Mouse (Mus musculus) monocyte, adult 5-6 weeks (primary cell): ENCODE results near the gene Arhgap17. TPM values are rescaled to one million over a fixed set of nuclear protein-coding genes. Genes with fewer than 3 reads are reported as not detected.
A peak's percentile ranks its signal among the peaks of the same experiment; 100 is the strongest.

Experiments
- ATAC-seq: fragments of 153-309, 156-312 bp; replicated peaks from 2 replicates; pipeline ENCODE4 v1.8.0; 2017; ENCODE audit warnings: mild to moderate bottlenecking; ENCODE audit not compliant: low TSS enrichment, insufficient number of reproducible peaks, severe bottlenecking, poor library complexity, low FRiP score
- total RNA-seq: library from RNA; stranded (forward); fragments of 200-1000, 200-491, 200-594 nt; gene quantifications from 3 replicates; pipeline ENCODE4 v1.2.3, GENCODE M21; 2017

The Arhgap17 gene
- total RNA-seq, 1 experiment from 2014 or later: 39.3 TPM

DNA sequence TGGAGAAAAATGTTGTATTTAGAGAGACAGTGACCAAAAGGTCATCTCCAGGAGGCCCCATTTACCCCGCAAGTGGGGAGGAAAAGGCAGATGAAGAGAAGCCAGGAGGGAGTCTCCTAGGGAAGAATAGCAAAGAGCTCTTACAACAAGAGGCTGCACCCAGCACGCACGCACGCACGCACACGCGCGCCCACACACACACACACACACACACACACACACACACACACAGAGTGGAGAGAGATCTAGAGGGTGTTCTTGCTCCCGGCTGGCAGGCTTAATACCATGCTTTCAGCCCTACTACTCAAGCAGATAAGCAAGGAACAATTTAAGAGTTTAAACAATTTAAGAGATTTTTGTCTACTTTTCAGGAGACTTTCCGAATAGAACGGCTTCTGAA lies 19.9 kb downstream of the Arhgap17 start:
- no peak for ATAC-seq

DNA sequence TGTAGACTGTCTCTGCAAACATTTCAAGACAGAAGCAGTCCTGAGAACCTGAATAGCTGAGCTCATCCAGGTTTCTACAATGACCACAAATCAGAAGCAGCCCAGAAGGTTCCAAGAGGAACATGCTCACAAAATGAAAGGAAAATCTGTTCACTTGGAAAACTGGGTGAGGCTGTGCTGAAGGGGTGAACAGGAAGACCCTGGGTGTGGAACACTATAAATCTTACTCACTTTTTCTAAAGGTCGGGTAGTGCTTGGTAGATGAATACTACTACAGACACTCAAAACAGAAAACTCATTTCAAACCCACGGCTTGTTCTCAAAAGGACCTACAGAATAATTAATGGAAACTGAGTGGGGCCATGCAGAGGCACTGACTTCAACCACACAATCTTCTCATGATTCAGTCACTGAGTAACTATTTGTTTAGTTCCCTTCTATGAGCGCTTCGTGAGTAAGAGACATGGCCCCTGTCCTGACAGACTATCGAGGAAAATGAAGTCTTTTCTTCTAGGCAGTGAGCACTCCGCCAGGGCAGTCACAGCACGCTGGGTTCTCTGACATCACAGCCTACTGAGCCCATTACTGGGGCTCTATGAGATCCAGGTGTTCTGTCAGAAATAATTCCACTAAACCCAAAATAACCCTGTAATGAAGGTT lies 23.0 kb downstream of the Arhgap17 start:
- ATAC-seq: no peak

DNA sequence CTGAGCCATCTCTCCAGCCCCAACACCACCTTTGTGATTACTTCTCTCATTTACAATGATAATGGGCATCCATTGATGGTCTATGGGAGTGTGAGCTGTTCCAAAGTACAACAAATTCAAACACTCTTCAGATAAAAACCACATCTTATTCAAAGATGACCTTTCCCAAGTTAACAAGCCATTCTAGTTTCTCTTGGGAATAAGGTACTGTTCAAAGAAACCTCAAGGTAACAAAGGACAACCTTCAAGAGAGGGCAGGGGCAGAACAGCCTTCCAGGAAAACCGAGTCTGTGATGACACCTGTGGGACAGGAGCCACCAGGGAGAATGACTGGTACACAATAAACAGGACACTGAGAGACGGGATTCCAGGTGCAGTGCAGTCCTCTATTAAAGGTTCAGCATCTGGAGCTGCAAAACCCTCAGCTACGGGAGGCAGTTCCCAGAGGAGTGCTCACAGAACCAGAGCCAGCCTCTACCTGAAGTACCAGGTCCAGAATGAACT lies 24.6 kb downstream of the Arhgap17 start:
- ATAC-seq: no peak

DNA sequence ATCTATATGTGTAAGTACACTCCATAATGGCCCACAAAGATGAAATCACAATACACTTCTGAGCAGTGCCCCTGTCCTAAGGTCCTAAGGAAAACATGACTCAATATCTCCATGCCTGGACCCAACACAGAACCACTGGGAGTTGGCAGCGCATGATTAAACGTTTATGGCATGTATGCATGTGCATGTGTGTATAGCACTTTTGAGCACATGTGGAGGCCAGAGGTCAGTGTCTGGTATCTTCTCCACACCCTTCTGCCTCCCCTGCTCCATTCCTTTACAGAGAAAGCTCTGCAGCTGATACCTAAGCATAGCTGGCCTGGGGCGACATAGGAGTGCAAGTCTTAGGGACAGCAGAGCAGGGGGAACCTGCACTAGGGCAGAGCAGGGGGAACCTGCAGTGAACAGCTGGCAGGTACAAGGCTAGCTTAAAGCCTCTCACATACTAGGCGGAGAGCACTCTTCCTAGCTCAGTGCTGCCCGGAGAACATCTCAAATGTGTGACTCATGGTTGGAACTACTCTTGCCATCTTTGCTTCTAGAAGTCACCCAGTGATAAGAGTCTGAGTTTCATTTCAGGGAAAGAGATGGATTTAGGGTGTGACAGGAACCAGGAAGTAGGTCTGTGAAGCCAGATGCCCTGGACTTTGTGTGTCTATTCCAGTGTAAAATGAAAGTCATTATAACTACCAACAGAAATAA lies 25.5 kb downstream of the Arhgap17 start:
- ATAC-seq: no peak

DNA sequence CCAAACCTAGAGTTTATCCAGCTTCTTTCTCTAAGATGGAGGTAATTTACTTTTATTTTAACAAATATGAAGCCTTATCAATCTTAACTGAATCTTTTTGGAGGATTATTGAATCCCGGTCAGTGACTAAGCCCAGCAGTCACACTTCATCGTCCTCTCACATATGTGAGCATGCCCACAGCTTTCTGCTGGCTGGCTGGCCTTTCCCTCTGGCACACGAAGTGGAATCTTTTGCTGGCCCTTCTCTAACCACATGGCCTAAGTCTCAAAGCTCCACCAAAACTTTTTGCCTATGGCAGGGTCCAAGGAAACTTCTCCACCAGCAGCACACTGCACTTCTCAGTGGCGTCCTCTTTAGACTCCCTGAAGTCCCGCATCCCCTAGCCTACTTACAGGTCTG lies 27.8 kb downstream of the Arhgap17 start:
- ATAC-seq: no peak

DNA sequence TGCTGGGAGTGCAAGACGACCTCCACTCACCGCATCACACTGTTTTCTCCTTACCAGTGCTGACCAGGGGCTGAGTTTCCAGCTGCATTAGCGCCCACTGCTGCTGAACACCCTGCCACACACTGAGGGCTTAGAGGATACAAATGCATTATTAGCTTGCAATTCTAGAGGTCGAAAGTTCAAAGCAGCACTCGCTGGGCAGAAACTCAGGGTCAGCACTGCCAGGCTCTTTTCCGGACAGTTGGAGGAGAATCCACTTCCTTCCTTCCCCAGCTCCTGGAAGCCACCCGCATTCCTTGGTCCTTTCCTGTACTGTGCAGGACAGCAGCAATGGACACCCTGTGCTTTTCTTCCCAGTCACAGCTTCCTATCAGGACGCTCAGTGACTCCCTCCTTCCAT lies 31.4 kb downstream of the Arhgap17 start:
- peak; percentile 23 for ATAC-seq

DNA sequence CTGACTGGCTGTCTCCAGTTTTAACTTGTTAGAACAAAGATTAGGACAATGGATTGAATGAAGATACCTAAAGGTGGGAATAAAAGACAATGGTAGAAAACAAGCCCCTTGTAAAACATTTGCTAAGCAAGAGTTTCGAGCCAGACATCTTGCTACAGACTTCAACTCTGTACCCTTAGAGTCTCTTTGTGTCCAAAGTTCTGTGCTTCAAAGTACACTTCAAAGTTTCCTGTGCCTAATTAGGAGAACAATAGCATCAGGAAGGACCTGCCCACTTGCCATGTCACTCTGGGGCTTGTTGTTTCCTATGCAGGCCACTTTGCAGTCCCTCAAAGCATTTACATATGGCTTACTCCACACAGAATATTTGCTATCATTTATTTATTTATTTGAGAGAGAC lies 33.4 kb downstream of the Arhgap17 start:
- ATAC-seq: no peak

DNA sequence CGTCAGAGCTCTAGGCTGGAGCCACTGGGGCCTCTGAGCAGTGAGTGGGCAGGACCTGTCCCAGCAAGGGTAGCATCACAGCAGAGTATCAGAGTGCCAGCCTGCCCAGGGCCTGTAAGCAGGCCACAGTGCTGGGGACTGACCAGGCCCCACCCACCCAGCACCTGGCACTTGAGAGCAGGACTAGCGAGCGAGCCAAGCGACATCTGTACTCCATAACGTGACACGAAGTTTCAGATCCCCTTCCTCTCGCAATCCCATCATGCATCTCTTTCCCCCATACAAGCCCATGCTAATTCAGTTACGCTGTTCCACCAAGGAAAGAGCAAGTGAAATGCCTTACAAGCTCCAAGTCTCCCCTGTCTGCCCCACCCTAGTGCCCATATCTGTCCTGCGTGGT lies 39.2 kb downstream of the Arhgap17 start:
- peak; percentile 86 for ATAC-seq

DNA sequence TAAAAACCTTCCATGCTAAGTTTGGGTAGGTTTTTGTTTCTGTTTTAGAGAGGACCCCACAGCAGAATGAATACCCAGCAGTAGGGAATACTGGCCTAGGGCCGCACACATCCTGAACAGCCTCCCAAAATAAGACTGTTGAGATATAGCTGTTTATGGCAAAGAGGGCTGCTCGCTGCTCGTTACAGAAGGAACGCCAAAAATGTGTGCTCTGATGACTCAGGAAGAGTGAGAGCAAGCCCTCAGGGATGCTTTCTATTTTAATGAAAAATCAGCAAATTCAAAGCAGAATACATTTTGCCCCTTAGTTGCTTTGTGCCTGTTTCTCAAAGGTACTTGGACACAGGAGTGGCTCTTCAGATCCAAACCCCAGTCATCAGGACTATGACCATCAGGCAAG lies 41.8 kb downstream of the Arhgap17 start:
- no peak for ATAC-seq

DNA sequence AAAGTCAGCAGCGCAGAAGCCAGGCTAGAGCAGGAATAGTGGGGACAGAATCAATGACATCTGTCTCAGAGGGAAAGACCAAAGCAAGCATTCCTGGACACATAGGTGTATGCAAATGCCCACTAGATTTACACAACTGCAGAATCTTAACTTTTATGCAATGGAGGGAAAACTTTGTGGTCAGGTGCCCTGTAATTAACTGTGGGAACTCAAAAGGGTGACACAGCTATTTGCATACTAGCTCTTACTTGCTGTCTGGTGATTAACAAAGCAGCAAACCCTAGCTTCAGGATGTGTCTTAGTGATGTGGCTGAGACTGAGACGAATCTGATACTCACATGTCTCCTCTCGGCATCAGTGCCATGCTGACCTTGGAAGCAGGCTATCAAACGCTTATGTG lies 42.8 kb downstream of the Arhgap17 start:
- no peak for ATAC-seq

DNA sequence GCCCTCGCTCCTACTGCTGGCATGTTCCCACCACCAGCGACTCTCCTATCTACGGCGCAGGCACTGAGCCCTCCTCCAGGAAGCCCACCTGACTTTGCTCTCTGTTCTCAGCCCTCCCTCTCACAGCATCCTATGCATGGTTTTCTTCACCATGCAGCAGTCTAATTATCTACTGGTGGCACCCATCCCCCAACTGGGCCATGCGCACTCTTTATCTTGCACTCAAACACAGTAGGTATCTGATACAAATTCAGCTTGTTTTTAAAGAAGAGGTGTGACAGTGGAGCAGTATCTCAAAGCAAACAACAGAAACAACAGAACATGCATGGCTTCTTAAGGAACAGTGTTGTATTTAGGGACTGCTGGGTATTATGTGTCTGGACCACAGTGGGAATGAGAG lies 43.7 kb downstream of the Arhgap17 start:
- no peak for ATAC-seq

DNA sequence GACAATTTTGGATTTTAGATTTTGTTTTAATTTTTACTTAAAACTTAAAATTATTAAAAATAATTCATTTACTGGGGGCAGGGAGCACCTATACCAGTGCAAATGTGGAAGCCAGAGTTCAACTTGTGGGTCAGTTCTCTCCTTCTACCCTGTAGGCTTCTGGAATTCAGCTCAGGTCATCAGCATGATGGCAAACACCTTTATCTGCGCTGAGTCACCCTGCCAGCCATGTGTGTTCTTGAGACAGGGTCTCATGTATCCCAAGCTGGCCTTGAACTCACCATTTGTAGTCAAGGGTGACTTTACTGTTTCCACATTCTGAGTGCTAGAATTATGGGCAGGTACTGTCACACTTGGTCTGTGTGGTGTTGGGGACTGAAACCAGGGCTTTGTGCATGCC lies 45.6 kb downstream of the Arhgap17 start:
- no peak for ATAC-seq

DNA sequence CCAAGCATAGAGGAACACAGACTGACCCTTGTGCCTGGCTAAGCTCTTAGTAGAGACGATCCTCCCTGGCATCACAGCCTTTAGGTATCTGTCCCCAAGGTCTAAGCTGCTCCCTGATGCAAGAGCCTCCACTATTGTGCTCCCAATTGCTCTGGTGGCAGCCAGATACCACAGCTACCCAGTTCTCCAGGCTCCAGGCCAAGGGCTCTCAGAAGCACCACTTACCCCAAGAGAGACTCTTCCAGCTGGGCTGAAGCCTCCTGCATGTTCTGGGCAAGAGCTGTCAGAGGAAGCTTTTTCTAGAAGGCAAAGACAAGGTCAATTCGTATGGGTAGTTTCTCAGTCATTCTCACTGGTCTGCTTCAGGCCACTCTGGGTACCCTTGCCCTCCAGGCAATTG lies 46.3 kb downstream of the Arhgap17 start:
- no peak for ATAC-seq

DNA sequence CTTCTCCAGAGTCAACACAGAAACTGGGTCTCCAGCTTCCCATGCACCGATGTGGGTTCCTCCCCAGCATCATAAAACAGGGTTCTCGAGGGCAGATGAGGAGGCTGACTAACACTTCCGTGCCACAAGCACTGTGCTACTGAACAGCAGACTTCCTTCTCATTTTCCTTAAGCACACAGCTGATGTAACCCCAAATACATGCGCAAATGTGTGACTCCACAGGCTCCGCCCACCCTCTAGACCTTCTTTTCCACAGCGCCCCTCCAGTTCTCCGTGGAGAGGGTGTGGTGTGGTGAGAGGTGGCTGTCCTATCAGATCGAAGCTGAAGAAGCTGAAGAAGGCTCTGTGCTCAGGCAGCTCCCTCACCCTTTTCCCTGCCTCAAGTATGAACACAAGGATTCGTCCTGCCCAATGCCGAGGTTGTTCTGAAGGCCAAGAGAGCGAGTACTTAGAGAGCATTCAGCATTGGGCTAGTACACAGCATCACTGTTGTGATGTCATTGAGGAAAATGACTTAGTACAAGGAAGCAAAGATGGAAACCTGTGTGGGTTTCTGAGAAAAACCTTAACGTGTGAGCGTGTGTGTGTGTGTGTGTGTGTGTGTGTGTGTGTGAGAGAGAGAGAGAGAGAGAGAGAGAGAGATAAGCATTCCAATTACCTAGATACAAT lies 47.1 kb downstream of the Arhgap17 start:
- ATAC-seq: peak; percentile 57

DNA sequence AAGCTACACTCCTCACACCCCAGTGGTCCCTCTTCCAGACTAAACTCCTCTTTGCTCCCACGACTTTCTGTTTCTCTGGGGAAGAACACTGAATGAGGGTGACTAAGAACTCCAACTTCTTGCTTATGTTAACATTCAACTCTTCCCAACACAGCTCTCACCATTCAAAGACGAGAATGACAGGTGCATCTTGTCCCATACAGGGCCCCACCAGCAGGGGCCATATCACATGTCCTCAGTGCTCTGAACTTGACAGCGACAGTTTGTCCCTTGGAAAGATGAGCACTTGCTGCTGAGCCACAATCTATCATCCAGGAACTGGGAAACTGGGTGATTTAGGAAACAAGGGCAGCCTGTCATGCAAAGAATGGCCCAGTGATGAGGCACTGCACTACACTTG lies 57.0 kb downstream of the Arhgap17 start:
- ATAC-seq: no peak

DNA sequence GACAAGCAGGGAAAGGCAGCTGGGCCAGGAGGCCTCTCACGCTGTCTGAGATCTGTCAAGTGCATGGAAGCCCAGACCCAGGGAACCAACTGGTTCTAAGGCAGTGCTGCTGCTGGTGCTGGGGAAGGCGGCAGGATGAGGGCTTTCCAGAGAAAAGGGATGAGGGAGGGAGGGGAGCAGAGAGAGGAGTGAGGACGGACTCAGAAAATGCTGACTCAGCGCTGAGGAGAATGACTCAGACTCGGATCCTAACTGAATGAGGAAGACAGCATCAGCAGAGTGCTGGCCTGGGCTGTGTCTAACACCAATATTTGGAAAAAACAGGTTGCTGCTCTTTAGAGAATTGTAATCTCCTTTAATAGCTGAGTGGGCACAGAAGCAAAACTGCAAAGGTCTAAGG lies 57.9 kb downstream of the Arhgap17 start:
- no peak for ATAC-seq

DNA sequence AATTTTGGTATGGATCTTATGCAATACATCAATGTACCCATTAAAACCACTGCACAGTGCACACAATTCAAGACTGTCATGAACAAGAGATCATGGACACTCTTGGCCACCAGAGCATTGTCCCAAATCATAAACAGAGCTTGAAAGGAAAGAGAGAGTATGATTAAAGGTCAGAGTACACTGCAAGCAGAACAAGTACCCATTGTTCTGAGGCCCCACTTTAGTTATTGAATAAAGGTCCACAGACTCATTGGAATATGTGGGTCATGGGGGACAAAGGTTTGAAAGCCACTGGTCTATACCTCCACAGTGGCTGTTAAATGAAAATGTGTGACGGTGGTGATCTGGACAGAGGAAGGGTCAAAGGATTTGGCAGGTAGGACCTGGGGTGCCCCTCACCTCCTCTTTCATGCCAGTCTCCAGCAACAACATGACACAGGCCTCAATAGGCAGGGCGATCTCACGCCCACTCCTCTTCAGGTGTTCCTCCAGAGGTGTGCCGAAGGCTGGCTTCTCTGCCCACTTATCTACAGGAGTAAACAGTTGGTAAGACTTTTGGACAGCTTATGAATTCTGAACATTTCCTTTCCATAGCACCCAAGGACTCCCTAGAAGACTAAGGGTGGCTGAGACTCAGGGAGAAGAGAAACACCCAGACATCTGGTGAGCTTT lies 61.7 kb downstream of the Arhgap17 start:
- no peak for ATAC-seq

DNA sequence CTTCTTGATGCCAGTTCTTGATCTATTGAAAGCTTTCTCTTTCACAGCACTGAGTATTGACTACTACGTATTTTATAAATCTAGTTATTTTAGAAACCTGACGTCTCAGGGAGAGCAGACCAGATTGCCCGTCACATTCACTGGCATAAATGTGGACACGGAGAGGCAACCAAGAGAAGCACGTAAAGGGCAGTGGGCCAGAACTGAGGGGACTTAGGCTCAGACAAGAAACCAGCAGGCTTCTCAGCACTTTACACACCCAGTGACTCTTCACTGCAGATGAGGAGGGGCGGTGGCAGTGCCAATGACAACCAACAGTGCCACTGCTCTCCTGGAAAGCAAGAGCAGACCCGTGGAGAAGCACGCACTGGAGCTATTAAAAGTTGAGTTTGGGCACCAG lies 62.5 kb downstream of the Arhgap17 start:
- ATAC-seq: no peak

DNA sequence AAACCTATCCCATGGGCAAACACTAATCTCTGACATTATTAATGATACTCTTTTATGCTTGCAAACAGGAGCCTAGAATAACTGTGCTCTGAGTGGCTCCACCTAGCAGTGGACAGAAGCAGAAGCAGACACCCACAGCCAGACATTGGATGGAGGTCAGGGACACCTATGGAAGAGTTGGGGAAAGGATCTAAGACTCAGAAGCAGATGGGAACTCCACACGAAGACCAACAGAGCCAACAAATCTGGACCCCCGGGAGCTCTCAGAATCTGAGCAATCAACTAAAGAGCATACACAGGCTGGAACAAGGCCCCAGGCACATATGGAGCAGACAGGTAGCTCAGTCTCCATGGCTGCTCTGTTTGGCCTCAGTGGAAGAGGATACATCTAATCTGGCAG lies 64.3 kb downstream of the Arhgap17 start:
- ATAC-seq: no peak
